Mouse (Mus musculus): Measurements from ENCODE around the gene Bard1. TPM values are rescaled to one million over a fixed set of nuclear protein-coding genes. Genes with fewer than 3 reads are reported as not detected.

Bard1 gene
- total and polyA plus RNA-seq, 2 experiments from 2014 or later: 0.66 to 5.6 TPM

- no peak overlapping the region for H3K9ac ChIP-seq (replicated peaks; ENCODE audit: low read depth, low read length)
- H3K4me2 ChIP-seq (ENCODE audit: low read depth, low read length): no peak overlapping the region
- no peak overlapping the region for H3K4me3 ChIP-seq (ENCODE audit: low read depth, low read length)
- no peak for DNase-seq (ENCODE audit: low spot score)
- TF ChIP-seq CTCF (IDR thresholded peaks at IDR 0.05; ENCODE audit: low read depth): no peak
- TF ChIP-seq EP300 (IDR thresholded peaks at IDR 0.05; ENCODE audit: low read depth): no peak
- 81% methylated on average over 5 of the region's 5 CpGs for WGBS
- no peaks in the 10 kb centered on the region for H3K4me1 ChIP-seq (ENCODE audit: control insufficient read depth, insufficient read depth)
- H3K27me3 ChIP-seq (ENCODE audit: control insufficient read depth, insufficient read depth, low read length): no peaks in the 10 kb centered on the region
- H3K9me3 ChIP-seq (replicated peaks; ENCODE audit: control insufficient read depth, low read length): no peaks in the 10 kb centered on the region
- ATAC-seq (ENCODE audit: insufficient read depth, low read depth): no peak
- peaks cover 9% of the 10 kb centered on the region; the same call in 1 of the 2 replicates for H3K36me3 ChIP-seq (replicated peaks; ENCODE audit: control insufficient read depth, insufficient read depth, low read length)
- H3K27ac ChIP-seq (ENCODE audit: low read depth): no peak overlapping the region
Measured at GRCm38 (mm10) chr1:71022766-71023165, 80.2 kb downstream of the Bard1 start.

- no peak overlapping the region for H3K27ac ChIP-seq (ENCODE audit: low read depth)
- H3K36me3 ChIP-seq (replicated peaks; ENCODE audit: control insufficient read depth, insufficient read depth, low read length): no peaks in the 10 kb centered on the region
- no peaks in the 10 kb centered on the region for H3K9me3 ChIP-seq (replicated peaks; ENCODE audit: control insufficient read depth, low read length)
- DNase-seq (ENCODE audit: low spot score) (no peak), ATAC-seq (ENCODE audit: insufficient read depth, low read depth) (no peak)
- TF ChIP-seq CTCF (IDR thresholded peaks at IDR 0.05; ENCODE audit: low read depth): no peak
- no peak for TF ChIP-seq EP300 (IDR thresholded peaks at IDR 0.05; ENCODE audit: low read depth)
- no peaks in the 10 kb centered on the region for H3K27me3 ChIP-seq (ENCODE audit: control insufficient read depth, insufficient read depth, low read length)
- no peak overlapping the region for H3K4me2 ChIP-seq (ENCODE audit: low read depth, low read length)
- no peak overlapping the region for H3K4me3 ChIP-seq (ENCODE audit: low read depth, low read length)
- no peaks in the 10 kb centered on the region for H3K4me1 ChIP-seq (ENCODE audit: control insufficient read depth, insufficient read depth)
- no peak overlapping the region for H3K9ac ChIP-seq (replicated peaks; ENCODE audit: low read depth, low read length)
Measured at GRCm38 (mm10) chr1:71014345-71014744, 88.6 kb downstream of the Bard1 start.

- DNase-seq (ENCODE audit: low spot score) (no peak), ATAC-seq (ENCODE audit: insufficient read depth, low read depth) (no peak)
- H3K27me3 ChIP-seq (ENCODE audit: control insufficient read depth, insufficient read depth, low read length): no peaks in the 10 kb centered on the region
- H3K9ac ChIP-seq (replicated peaks; ENCODE audit: low read depth, low read length): no peak overlapping the region
- H3K27ac ChIP-seq (ENCODE audit: low read depth): no peak overlapping the region
- TF ChIP-seq CTCF (IDR thresholded peaks at IDR 0.05; ENCODE audit: low read depth) (no peak), EP300 (IDR thresholded peaks at IDR 0.05; ENCODE audit: low read depth) (no peak)
- H3K36me3 ChIP-seq (replicated peaks; ENCODE audit: control insufficient read depth, insufficient read depth, low read length): no peaks in the 10 kb centered on the region
- no peak overlapping the region for H3K4me2 ChIP-seq (ENCODE audit: low read depth, low read length)
- no peaks in the 10 kb centered on the region for H3K9me3 ChIP-seq (replicated peaks; ENCODE audit: control insufficient read depth, low read length)
- no peak overlapping the region for H3K4me3 ChIP-seq (ENCODE audit: low read depth, low read length)
- no peaks in the 10 kb centered on the region for H3K4me1 ChIP-seq (ENCODE audit: control insufficient read depth, insufficient read depth)
- WGBS: 56% methylated on average over 6 of the region's 6 CpGs
Measured at GRCm38 (mm10) chr1:71005998-71006397, 96.9 kb downstream of the Bard1 start.

- H3K4me1 ChIP-seq (ENCODE audit: control insufficient read depth, insufficient read depth): no peaks in the 10 kb centered on the region
- no peak overlapping the region for H3K4me3 ChIP-seq (ENCODE audit: low read depth, low read length)
- no peaks in the 10 kb centered on the region for H3K27me3 ChIP-seq (ENCODE audit: control insufficient read depth, insufficient read depth, low read length)
- DNase-seq (ENCODE audit: low spot score) (no peak), ATAC-seq (ENCODE audit: insufficient read depth, low read depth) (no peak)
- WGBS: 43% methylated on average over 1 of the region's 1 CpGs
- H3K36me3 ChIP-seq (replicated peaks; ENCODE audit: control insufficient read depth, insufficient read depth, low read length): no peaks in the 10 kb centered on the region
- no peak overlapping the region for H3K9ac ChIP-seq (replicated peaks; ENCODE audit: low read depth, low read length)
- H3K4me2 ChIP-seq (ENCODE audit: low read depth, low read length): no peak overlapping the region
- TF ChIP-seq CTCF (IDR thresholded peaks at IDR 0.05; ENCODE audit: low read depth) (no peak), EP300 (IDR thresholded peaks at IDR 0.05; ENCODE audit: low read depth) (no peak)
- H3K27ac ChIP-seq (ENCODE audit: low read depth): no peak overlapping the region
- no peaks in the 10 kb centered on the region for H3K9me3 ChIP-seq (replicated peaks; ENCODE audit: control insufficient read depth, low read length)
Measured at GRCm38 (mm10) chr1:71004177-71004576, 98.8 kb downstream of the Bard1 start.

GRCm38 (mm10) chr1:71003741-71004140, 99.2 kb downstream of the Bard1 start:
- H3K9me3 ChIP-seq (replicated peaks; ENCODE audit: control insufficient read depth, low read length): no peaks in the 10 kb centered on the region
- no peak for TF ChIP-seq CTCF (IDR thresholded peaks at IDR 0.05; ENCODE audit: low read depth)
- TF ChIP-seq EP300 (IDR thresholded peaks at IDR 0.05; ENCODE audit: low read depth): no peak
- no peak for ATAC-seq (ENCODE audit: insufficient read depth, low read depth)

GRCm38 (mm10) chr1:70997377-70997993, 105.5 kb downstream of the Bard1 start:
- no peak for DNase-seq (ENCODE audit: low spot score)

More at GRCm38 (mm10) chr1:71003741-71004140, 99.2 kb downstream of the Bard1 start:
- Histone ChIP-seq H3K9ac (replicated peaks; ENCODE audit: low read depth, low read length) (no peak overlapping the region), H3K27ac (ENCODE audit: low read depth) (no peak overlapping the region), H3K4me1 (ENCODE audit: control insufficient read depth, insufficient read depth) (no peaks in the 10 kb centered on the region), H3K36me3 (replicated peaks; ENCODE audit: control insufficient read depth, insufficient read depth, low read length) (no peaks in the 10 kb centered on the region), H3K4me2 (ENCODE audit: low read depth, low read length) (no peak overlapping the region), H3K4me3 (ENCODE audit: low read depth, low read length) (no peak overlapping the region), H3K27me3 (ENCODE audit: control insufficient read depth, insufficient read depth, low read length) (no peaks in the 10 kb centered on the region)
- DNase-seq (ENCODE audit: low spot score): no peak
- 33% methylated on average over 1 of the region's 1 CpGs for WGBS

More at GRCm38 (mm10) chr1:70997377-70997993, 105.5 kb downstream of the Bard1 start:
- 35% methylated on average over 10 of the region's 10 CpGs for WGBS
- H3K4me1 ChIP-seq (ENCODE audit: control insufficient read depth, insufficient read depth): no peaks in the 10 kb centered on the region
- no peak for ATAC-seq (ENCODE audit: insufficient read depth, low read depth)
- no peaks in the 10 kb centered on the region for H3K36me3 ChIP-seq (replicated peaks; ENCODE audit: control insufficient read depth, insufficient read depth, low read length)
- no peaks in the 10 kb centered on the region for H3K9me3 ChIP-seq (replicated peaks; ENCODE audit: control insufficient read depth, low read length)
- no peak overlapping the region for H3K4me3 ChIP-seq (ENCODE audit: low read depth, low read length)
- no peaks in the 10 kb centered on the region for H3K27me3 ChIP-seq (ENCODE audit: control insufficient read depth, insufficient read depth, low read length)
- no peak overlapping the region for H3K27ac ChIP-seq (ENCODE audit: low read depth)
- TF ChIP-seq EP300 (IDR thresholded peaks at IDR 0.05; ENCODE audit: low read depth) (no peak), CTCF (IDR thresholded peaks at IDR 0.05; ENCODE audit: low read depth) (no peak)
- no peak overlapping the region for H3K9ac ChIP-seq (replicated peaks; ENCODE audit: low read depth, low read length)
- H3K4me2 ChIP-seq (ENCODE audit: low read depth, low read length): no peak overlapping the region
